Mouse (Mus musculus): Measurements from ENCODE around the gene 1110017D15Rik.

- no peak for TF ChIP-seq CTCF (IDR thresholded peaks at IDR 0.05)
- no peak for TF ChIP-seq POLR2A (IDR thresholded peaks at IDR 0.05; ENCODE audit: insufficient read depth, low read depth, low read length)
- no peak for TF ChIP-seq EP300 (IDR thresholded peaks at IDR 0.05; ENCODE audit: insufficient read depth, low read depth, low read length)
Measured at GRCm38 (mm10) chr4:41513714-41514113, 3.4 kb downstream of the 1110017D15Rik start.
